Mouse (Mus musculus) left cerebral cortex, postnatal 4 days (tissue): ENCODE results near the gene Amt. TPM values are rescaled to one million over a fixed set of nuclear protein-coding genes. Genes with fewer than 3 reads are reported as not detected.
"Not testable (repeated sequence)": the region's sequence is repeated elsewhere in the genome, so short reads cannot be mapped to it uniquely, and the experiment has no call there.

Experiments used
- DNase-seq: peaks from one replicate; pipeline ENCODE4 v3.0.0-alpha.2; 2022
- intact Hi-C: fragments of 180-260 bp; cut with DNase I; formaldehyde crosslinking; loops from one replicate; pipeline ENCODE4 v1.15.1; 2025
- total RNA-seq, 2 experiments: library from RNA; stranded (reverse); gene quantifications; 2 replicates each; pipeline ENCODE4 v1.2.3; 2021

Gene Amt
- total RNA-seq, 2 experiments from 2014 or later, result 25.0 to 26.7 TPM

- intact Hi-C loops, result no loop called here
- DNase-seq, result peak; percentile 75
Measured at GRCm38 (mm10) chr9:108280071-108280828, 16.4 kb upstream of the Amt start.

GRCm38 (mm10) chr9:108284410-108284809 is 12.2 kb upstream of the Amt start:
- DNase-seq, result peak; percentile 69
- intact Hi-C loops, result no loop called here

GRCm38 (mm10) chr9:108287526-108288238 is 9.0 kb upstream of the Amt start:
- DNase-seq, intact Hi-C loops: not testable (repeated sequence)

GRCm38 (mm10) chr9:108289347-108289746 is 7.3 kb upstream of the Amt start:
- DNase-seq, result no peak
- intact Hi-C loops, result no loop called here

GRCm38 (mm10) chr9:108290016-108290750 is 6.5 kb upstream of the Amt start, which contains the start of gene Nicn1:
Nicn1 (plus strand) TSS chr9:108290429.
- intact Hi-C loops, result no loop called here

GRCm38 (mm10) chr9:108290773-108291172 is 5.9 kb upstream of the Amt start:
- intact Hi-C loops, result no loop called here

More at GRCm38 (mm10) chr9:108290016-108290750, 6.5 kb upstream of the Amt start, which contains the start of gene Nicn1:
- DNase-seq, result peak; percentile 91

GRCm38 (mm10) chr9:108301853-108302252 is 5.2 kb downstream of the Amt start:
- intact Hi-C loops, result no loop called here
- DNase-seq, result no peak

More at GRCm38 (mm10) chr9:108290773-108291172, 5.9 kb upstream of the Amt start:
- DNase-seq, result no peak

GRCm38 (mm10) chr9:108304716-108305115 is 8.1 kb downstream of the Amt start:
- intact Hi-C loops, result no loop called here
- no peak for DNase-seq

GRCm38 (mm10) chr9:108305170-108305569 is 8.5 kb downstream of the Amt start:
- intact Hi-C loops, result no loop called here
- DNase-seq, result no peak

- intact Hi-C loops, result no loop called here
- DNase-seq, result peak; percentile 98
Measured at GRCm38 (mm10) chr9:108305629-108306520, 9.2 kb downstream of the Amt start, which contains the start of the genes Rhoa and Tcta. Rhoa (plus strand) TSS chr9:108306129. Tcta (minus strand) TSS chr9:108306160.

- DNase-seq, result peak; percentile 79
- intact Hi-C loops, result no loop called here
Measured at GRCm38 (mm10) chr9:108306571-108306980, 9.9 kb downstream of the Amt start.

- intact Hi-C loops, result no loop called here
- DNase-seq, result no peak
Measured at GRCm38 (mm10) chr9:108307021-108307807, 10.6 kb downstream of the Amt start.

- DNase-seq, result no peak
- intact Hi-C loops, result no loop called here
Measured at GRCm38 (mm10) chr9:108308141-108308540, 11.5 kb downstream of the Amt start.

GRCm38 (mm10) chr9:108317572-108317971 is 20.9 kb downstream of the Amt start:
- intact Hi-C loops, result no loop called here
- no peak for DNase-seq

GRCm38 (mm10) chr9:108318462-108318861 is 21.8 kb downstream of the Amt start:
- intact Hi-C loops, result no loop called here
- DNase-seq, result no peak

- intact Hi-C loops, DNase-seq: not testable (repeated sequence)
Measured at GRCm38 (mm10) chr9:108322054-108322453, 25.4 kb downstream of the Amt start.

GRCm38 (mm10) chr9:108324784-108325183 is 28.1 kb downstream of the Amt start:
- no peak for DNase-seq
- intact Hi-C loops, result no loop called here

- no peak for DNase-seq
- intact Hi-C loops, result no loop called here
Measured at GRCm38 (mm10) chr9:108325811-108326210, 29.2 kb downstream of the Amt start.
